Mouse (Mus musculus) embryo, embryonic 11 days (tissue): ENCODE data around the gene Focad.

ENCODE experiments used
- DNase-seq: peaks from one replicate; pipeline ENCODE4 v3.0.0-alpha.2; 2015

Gene Focad

DNA sequence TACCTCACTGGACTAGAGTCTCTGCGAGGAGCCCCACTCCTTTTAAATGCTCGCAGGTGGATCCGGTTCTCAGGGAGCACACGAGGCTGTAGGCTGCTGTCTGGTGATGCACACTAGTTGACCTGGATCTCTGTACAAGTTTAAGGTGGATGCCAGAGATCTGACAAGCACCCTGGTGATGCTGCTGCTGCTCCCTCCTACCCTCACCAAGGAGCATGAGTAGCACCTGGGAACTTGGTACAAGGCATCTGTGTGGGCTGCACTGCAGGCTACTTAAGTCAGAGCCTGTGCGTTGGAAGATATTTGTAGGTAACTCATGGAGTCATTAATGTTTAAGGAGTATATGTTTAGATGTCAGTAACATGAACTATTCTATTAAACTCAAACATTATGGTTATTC, 62.5 kb downstream of the Focad start:
- DNase-seq: no peak

DNA sequence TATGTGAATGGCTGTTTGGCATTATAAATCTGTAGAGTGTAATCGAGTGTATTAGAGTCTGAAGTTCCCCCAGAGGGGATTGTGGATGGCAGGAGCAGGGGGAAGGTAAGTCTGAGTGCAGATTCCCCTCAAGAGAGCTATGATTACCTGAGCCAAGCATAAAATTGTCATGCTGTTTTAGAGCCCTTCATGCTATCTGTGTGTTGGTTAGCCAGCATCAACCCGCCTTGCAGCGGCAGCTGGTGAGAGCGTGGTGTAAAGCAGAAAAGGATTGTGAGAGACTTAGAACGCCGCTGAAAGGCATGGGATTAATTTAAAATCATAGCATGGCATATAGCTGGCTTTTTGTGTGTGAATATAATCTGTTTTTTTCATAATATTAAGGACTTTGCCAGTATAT, 63.2 kb downstream of the Focad start:
- DNase-seq: no peak

- no peak for DNase-seq
Observed at GRCm38 (mm10) chr4:88159256-88159655, 64.8 kb downstream of the Focad start.

- no peak for DNase-seq
Observed at GRCm38 (mm10) chr4:88159700-88160099, 65.3 kb downstream of the Focad start.

DNA sequence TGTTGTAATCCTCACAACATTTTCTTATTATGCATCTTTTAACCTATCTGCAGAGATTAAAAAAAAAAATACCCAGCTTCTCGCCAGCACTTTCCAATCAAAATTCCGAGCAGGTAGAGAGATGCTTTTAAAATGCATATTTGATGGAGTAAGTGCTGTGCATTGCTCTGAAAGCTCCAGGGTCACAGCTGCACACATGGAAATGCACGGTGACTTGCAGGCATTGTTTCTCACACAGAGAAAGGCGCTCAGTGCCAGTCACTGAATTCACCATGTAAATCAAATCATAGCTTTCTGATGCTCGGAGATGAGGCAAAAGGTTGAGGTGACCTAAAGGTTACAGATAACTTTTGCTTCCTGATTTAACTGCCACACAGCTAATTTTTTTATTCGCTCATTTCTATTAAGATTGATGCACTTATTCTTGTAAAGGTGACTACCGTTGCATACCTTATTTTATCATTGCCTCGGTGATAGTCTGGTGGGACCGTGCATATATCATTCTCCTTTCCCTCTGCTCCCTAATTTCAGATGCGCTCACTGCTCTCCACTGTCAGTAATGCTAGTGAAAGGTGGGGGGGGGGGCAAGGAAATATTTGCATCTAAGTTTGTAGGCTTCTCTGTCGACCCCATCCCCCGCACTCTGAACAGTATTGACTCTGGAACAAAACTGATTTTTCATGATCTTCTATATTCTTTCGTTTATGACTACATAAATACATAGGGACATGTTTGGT, 69.2 kb downstream of the Focad start:
- DNase-seq: peak; percentile 14

GRCm38 (mm10) chr4:88167008-88167862, 72.8 kb downstream of the Focad start:
- no peak for DNase-seq

DNA sequence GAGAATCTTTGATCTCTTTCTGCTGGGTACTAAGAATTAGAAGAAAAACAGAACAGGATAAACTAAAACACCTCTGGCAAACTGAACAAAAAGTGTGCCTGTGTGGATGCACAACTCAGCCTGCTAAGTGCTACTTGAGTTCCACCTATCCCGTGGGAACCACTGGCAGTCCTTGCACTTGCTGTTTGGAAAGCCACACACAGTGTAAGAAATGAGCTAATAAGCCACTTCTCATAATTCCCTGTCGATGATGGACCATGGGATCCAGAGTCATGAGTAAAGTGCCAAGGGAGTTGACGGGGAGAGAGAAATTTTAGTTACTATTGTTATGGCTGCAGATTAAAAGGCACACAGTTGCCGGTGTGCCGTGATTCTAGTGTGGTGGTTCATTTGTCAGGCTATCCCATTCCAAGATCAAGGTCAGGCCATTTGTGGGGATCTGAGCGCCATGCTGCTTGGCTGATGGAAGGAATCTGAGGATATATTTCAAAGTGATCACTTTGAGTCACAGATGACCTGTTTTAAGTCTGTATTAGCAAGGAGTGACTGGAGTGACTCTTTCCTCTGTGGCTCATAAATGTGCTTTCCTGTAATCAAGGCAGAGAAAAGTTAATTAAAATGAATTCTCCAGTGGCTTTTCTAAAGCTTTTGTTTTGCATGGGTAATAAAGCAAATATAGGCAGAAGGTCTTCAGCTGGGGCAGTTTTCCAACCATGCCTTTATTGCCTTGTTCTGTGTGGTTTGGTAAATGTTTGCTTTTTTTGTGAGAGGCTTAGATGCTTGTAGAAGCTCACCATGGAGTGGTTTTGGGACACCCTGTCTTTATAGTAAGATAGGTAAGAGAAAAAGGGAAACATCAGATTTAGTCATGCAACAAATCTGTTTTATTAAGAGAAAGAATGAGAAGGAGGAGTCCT, 80.9 kb downstream of the Focad start:
- no peak for DNase-seq

GRCm38 (mm10) chr4:88179296-88179695, 84.9 kb downstream of the Focad start:
- DNase-seq: no peak

DNA sequence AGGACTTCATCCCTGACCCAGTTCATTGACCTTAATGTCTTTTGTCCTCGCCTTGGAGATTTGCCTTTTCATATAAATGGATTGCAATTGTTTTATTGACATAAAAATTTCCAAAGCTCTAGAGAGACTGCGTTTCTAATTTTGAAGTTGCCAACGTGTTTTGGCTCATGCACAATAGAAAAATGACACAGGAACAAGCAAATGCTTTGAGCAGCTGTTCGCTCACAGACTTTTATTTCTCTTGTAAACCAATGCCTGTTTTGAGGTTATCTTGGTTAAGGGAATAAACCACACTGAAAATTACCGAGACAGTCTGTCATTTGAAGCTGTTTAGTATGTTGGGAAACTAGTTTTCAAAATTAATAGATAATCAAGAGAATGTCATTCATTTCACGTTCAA, 89.9 kb downstream of the Focad start:
- DNase-seq: no peak

DNA sequence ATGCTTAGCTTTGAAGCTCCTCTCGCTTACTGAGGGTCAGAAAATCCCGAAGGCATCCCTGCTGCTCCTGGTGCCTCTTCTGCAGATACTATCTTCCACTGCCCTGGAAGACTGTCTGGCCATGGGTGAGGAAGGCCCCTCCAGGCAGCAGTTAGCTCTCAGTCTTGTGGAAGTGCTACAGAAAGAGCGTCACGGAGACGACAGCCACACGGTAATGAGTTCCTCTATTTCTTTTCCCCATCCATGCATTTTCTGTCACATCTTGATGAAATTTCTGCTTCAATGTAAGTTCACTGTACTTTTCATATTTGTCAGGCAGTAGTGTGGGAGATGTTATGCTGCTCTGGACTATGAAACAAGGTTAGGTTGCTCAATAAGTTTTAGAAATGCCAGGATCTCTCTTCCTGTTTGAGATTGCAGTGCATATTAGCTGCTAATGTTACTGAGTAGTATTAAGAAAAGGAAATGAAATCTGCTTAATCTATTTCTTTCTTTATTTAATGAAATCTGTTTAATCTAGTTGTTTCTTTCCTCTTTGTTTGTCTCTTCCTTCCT, 91.5 kb downstream of the Focad start:
- no peak for DNase-seq

GRCm38 (mm10) chr4:88187649-88188048, 93.2 kb downstream of the Focad start:
- DNase-seq: no peak

DNA sequence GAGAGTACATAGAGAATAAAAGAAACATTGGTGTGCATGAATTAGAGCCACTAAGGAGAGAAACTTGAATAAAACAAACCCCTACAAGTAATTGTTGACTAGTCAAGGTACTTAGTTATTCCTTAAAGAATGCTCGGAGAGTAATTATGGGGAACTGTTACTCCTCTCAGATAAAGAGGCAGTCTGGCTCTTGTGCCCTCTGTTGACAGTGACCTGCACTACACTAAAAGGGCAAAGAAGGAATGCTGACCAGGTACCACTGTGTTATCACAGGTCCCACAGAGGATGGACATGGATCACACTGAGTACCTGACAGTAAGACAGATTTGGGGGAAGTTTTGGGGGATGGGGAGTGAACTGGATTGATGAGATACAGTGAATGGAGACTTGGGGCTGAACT, 95.1 kb downstream of the Focad start:
- no peak for DNase-seq

DNA sequence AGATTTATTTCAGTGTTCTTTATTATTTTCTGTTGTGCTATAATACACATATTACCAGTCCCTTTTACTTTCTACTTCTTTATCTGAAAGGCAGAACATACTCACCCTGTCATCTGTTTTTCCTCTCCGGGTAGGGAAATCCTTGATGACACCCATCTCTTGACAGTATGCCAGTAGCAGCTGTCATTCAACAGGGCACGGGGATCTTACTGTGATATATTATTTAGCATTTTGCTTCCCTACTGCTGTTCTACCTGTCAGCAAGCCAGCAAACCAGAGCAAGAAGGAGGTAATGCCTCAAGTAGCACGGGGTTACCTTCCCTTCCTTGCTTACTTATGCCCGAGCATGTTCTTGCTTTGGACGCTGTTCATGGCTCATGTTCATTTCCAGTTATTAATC, 99.8 kb downstream of the Focad start:
- DNase-seq: no peak

DNA sequence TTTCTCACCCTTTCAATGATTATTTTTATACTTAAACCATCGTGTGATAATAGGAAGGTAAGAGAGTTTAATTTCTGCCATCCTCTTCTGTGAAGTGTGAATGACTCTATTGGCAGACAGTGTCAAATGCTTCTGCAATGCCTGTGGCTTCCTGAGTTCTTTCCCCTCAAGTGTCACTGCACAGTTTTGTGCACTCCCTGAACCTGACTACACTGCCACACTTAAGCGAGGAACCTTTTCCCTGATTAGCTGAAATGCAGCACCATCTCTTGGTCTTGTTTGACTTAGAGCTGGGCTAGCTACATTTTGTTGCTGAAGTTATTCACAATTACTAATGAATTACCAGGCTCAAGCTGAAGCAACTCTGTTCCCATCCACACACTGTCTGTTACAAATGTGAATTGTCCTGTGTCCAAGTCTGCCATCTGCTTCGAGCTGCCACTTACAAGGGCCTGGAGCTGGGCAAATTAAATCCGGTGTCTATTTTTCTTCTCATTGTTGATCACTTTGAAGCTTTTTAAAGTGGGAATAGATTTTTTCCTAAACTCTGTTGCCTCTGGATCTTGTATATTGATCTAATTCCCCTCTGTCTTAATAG, 101.6 kb downstream of the Focad start:
- DNase-seq: no peak

DNA sequence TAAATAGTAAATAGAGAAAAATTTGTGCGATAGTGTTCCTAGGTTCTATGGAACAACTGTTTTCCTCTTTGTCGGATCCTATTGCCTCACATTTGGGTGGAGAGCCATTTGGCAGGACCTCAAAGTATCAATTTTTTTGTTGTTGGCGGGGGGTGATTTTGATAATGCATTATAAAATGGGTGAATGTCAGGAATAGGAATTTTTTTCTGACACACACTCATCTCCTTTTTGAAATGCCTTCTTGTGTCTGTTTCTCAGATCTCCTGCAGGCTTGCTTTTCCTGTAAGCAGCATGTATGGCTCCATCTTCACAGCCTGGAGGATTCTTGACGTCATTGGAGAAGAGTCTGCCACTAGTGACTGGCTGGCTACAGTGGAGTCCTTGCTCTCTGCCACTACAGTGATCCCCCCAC, 102.1 kb downstream of the Focad start:
- DNase-seq: no peak

DNA sequence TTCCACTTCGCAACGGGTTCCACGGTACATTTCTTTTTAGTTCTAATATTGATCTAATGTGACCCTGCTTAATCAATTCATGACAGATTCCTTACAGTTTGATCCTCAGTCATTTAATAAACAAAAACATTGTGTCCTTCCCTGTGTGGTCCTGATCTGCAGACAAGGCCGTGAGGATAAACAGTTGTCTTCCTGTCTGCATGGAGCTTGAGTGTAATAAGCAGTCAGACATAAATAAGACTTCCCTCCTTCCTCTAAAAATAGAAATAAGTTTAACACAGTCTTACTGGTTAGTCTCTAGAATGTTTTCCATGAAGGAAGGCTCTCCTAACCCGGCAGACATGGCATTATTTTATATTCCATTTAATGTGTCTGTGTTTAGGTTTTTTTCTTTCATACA, 102.8 kb downstream of the Focad start:
- no peak for DNase-seq

GRCm38 (mm10) chr4:88199186-88199585, 104.8 kb downstream of the Focad start:
- DNase-seq: no peak

- no peak for DNase-seq
Observed at GRCm38 (mm10) chr4:88201047-88201446, 106.6 kb downstream of the Focad start.

- no peak for DNase-seq
Observed at GRCm38 (mm10) chr4:88208676-88209075, 114.2 kb downstream of the Focad start.

DNA sequence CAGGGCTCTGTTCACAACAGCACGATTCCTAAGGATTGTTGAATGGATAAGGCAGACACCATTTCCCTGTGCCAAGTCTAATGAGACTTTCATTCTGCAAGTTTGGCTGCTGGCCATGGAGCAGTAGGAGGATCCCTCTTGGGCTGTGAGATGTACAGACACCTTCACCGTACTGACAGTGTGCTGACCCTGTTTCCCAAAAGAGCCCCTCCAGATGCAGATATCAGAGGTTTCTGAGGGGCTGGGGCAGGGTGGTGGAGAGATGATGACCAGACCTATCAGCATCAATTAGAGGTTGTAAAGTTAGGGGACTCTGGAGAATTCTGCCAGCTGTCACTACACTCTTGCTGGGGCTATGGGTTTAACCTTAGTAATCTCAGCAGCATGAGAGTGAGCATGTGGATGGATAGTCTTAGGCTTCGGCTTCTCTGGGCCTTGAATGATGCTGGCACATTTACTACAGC, 115.0 kb downstream of the Focad start:
- DNase-seq: no peak

DNA sequence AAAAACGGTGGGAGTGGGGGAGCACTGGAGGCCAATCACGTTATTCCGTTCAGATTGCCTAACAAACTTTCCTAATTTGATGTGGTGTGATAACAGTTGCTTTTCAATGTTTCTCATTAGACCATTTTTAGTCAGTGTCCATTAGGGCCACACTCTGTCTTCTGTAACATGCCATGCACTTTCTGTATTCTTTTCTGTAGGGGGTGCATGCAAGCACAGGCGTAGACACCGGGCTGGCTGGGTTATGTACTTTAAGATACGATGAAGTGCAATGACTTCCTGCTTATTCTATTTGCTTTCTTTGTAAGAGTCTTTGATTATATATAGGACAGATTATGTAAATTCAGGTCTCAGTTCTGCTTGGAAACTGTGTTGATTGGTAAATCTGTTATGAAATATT, 116.2 kb downstream of the Focad start:
- no peak for DNase-seq

GRCm38 (mm10) chr4:88211200-88211885, 116.9 kb downstream of the Focad start:
- no peak for DNase-seq
